ENCODE assay signal across 8 mouse cellular contexts in the genomic region with DNA sequence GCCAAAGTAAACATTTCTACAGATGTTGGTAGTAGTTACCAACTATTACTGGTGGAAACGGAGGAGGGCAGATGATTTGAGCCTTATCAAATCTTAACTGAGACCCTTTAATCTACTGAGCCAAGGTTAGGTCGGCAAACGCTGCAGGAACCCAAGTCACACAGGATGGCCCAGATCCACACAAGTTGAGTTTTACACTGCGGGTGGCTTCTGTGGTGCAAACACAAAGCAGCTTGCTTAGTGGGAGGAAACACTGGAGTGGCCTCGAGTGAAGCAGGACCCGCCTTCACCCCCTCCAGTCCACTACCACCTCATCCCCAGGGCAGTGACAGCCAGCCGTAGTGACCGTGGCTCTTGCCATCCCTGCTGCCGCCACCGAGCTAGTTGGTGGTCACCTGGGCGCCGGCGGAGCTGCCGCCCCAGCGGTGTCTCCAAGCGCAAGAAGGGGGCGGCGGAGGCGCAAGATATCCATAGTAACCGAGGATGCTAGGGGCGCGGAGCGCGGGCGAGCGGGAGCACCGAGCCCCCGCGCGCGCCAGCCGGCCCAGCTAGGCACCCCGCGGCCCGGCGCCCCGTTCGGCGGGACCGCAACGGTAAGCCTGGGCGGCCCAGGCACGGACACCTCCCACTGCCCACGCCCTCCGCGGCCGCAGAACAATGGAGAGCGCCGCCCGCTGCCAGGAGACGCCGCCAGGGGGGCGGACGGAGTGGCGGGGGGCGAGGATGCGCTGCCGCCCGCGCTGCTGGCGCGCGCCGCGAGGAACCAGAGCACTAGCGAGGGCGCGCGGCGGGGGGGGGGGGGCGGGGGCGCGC.
DNase-seq lines count a peak whose midpoint lies in the region; ATAC-seq and TF ChIP-seq lines count a peak whose summit lies in the region.

No protein-coding gene starts in this region.

- no peaks in the 10 kb centered on the region for H3K9me3 ChIP-seq in forebrain, embryonic 15.5 days
- H3K9me3 ChIP-seq in midbrain, embryonic 13.5 days: no peaks in the 10 kb centered on the region

- H3K36me3 ChIP-seq in forebrain, embryonic 15.5 days: no peaks in the 10 kb centered on the region
- no peaks in the 10 kb centered on the region for H3K36me3 ChIP-seq in midbrain, embryonic 13.5 days

- peak overlapping the region; percentile 79 for H3K4me2 ChIP-seq in forebrain, embryonic 15.5 days (replicated peaks)
- H3K4me2 ChIP-seq in midbrain, embryonic 13.5 days (replicated peaks): peak overlapping the region; percentile 77

- intact Hi-C loops in gastrocnemius, adult 2 months (cut with DNase I): no loop called here

- H3K4me3 ChIP-seq in gastrocnemius, adult 2 months: peak overlapping the region; percentile 68
- peak overlapping the region; percentile 88 for H3K4me3 ChIP-seq in forebrain, embryonic 15.5 days
- H3K4me3 ChIP-seq in midbrain, embryonic 13.5 days (replicated peaks): peak overlapping the region; percentile 69

- peak overlapping the region; percentile 81 for H3K9ac ChIP-seq in forebrain, embryonic 15.5 days (replicated peaks)
- peak overlapping the region; percentile 84 for H3K9ac ChIP-seq in midbrain, embryonic 13.5 days (replicated peaks)

- H3K27ac ChIP-seq in gastrocnemius, adult 2 months: no peak overlapping the region
- peak overlapping the region; percentile 84 for H3K27ac ChIP-seq in forebrain, embryonic 15.5 days (replicated peaks)
- peak overlapping the region; percentile 93 for H3K27ac ChIP-seq in midbrain, embryonic 13.5 days

- peaks cover 20% of the 10 kb centered on the region; the same call in 1 of the 2 replicates for H3K27me3 ChIP-seq in forebrain, embryonic 15.5 days
- peaks cover 59% of the 10 kb centered on the region for H3K27me3 ChIP-seq in midbrain, embryonic 13.5 days

- peak; percentile 50 for TF ChIP-seq POLR2A in brain, embryonic 14.5 days (IDR thresholded peaks at IDR 0.05; ENCODE audit: borderline replicate concordance, extremely low read depth, insufficient read depth, insufficient read length, poor library complexity, severe bottlenecking)

- TF ChIP-seq CTCF in gastrocnemius, adult 2 months (IDR thresholded peaks at IDR 0.05): no peak
- TF ChIP-seq CTCF in brain, embryonic 14.5 days (IDR thresholded peaks at IDR 0.05; ENCODE audit: borderline replicate concordance, extremely low read depth, insufficient read depth, insufficient read length): no peak

- no peak for DNase-seq in gastrocnemius, adult 2 months
- no peak for DNase-seq in gastrocnemius, adult 18-20 months (ENCODE audit: low spot score)
- peak; percentile 74 for DNase-seq in brain, embryonic 14.5 days (ENCODE audit: low read depth)
- peak; percentile 53 for DNase-seq in layer of hippocampus, adult 9-11 months
- no peak for DNase-seq in spleen, postnatal 10 days (ENCODE audit: low spot score in 2 of 2)
- DNase-seq in thymus, postnatal 10 days (ENCODE audit: low spot score in 2 of 2): no peak

- peaks cover 19% of the 10 kb centered on the region for H3K4me1 ChIP-seq in forebrain, embryonic 15.5 days
- H3K4me1 ChIP-seq in midbrain, embryonic 13.5 days (replicated peaks): peaks cover 31% of the 10 kb centered on the region

- WGBS in forebrain, embryonic 15.5 days: under 1% methylated on average over 42 of the region's 73 CpGs
- WGBS in midbrain, embryonic 13.5 days: under 1% methylated on average over 47 of the region's 73 CpGs

- ATAC-seq in forebrain, embryonic 15.5 days (replicated peaks): peak; percentile 84
- peak; percentile 90 for ATAC-seq in midbrain, embryonic 13.5 days

Comparison
In these comparisons a context has a peak if more than half of its experiments do, and no peak if none do; other contexts are left out.
1. DNase-seq: peak in brain, embryonic 14.5 days (single experiment) and layer of hippocampus, adult 9-11 months (single experiment); none in gastrocnemius, adult 2 months (single experiment), gastrocnemius, adult 18-20 months (single experiment), spleen, postnatal 10 days (0 of 2) and thymus, postnatal 10 days (0 of 2).
2. Peak in every context shown above with its lines, with median percentiles within 50 percentile points of each other: H3K4me3 ChIP-seq.